Mouse (Mus musculus) G1E (cell line): Measurements from ENCODE around the gene Atp7b.

ENCODE experiments used
- CTCF ChIP-seq: IDR thresholded peaks from 2 replicates; pipeline ENCODE4 v1.5.1; 2012; ENCODE audit warnings: low read depth, low read length, inconsistent platforms, mixed read lengths
- GATA1 ChIP-seq: IDR thresholded peaks from 2 replicates; pipeline ENCODE4 v1.6.1; 2012; ENCODE audit warnings: borderline replicate concordance, low read length, inconsistent platforms, mixed read lengths
- GATA2 ChIP-seq: IDR thresholded peaks from 2 replicates; pipeline ENCODE4 v1.6.1; 2012; ENCODE audit warnings: low read depth, low read length, inconsistent platforms, borderline replicate concordance
- POLR2AphosphoS5 ChIP-seq: IDR thresholded peaks from 2 replicates; pipeline ENCODE4 v1.6.1; 2012; ENCODE audit warnings: low read depth, low read length, inconsistent platforms; ENCODE audit not compliant: insufficient replicate concordance
- TAL1 ChIP-seq: conservative IDR thresholded peaks from 2 replicates; pipeline ENCODE4 v1.6.1; 2012; ENCODE audit warnings: low read depth, low read length, inconsistent platforms, mixed read lengths

DNA sequence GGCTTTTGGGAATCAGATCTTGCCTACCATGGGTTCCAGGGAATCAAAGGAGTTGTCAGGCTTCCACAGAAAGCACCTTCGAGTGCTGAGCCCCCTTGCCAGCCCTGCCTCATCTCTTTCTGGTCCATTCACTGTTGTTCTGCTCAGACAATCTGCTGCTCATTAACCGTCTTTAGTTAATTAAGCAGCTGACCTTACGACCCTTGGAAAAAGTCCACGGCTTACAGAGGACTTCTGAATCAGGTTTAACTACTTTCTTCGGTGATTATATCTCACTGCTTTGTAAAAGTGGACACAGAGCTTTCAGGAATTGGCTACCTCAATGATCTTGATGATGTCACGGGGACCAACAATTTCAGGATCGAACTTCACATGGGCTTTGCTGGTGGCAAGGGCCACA lies 42.4 kb downstream of the Atp7b start:
- no peak for TF ChIP-seq CTCF
- TF ChIP-seq TAL1, result no peak
- TF ChIP-seq GATA1, result no peak
- TF ChIP-seq POLR2AphosphoS5, result no peak
- no peak for TF ChIP-seq GATA2
